Mouse (Mus musculus): ENCODE measurements at regions not wholly inside any gene's neighbourhood (a gene's known extent, or its start where the extent isn't known, plus 50 kb on each side); places are given as distances from the start of the nearest gene placed in this dataset.
A peak's percentile ranks its signal among the peaks of the same experiment; 100 is the strongest.

DNA sequence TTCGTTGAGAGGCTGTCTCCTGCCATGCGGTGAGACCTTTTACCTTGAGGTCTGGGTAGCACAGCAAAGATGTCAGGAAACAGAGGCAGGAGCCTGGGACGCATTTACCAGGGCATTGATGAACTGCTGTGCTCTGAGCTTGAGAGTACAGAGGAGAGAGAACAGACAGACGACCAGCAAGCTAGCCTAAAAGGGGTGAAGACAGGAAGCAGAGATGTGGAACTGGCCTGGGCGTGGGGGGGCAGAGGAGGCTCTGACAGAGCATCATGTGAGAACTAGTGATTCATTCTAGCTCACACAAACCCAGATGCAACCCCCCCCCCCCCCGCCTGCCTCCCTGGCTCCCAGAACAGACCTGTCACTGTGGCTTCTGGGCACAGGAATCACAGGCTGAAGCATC, 95.1 kb downstream of the Tfap2c start:
- TF ChIP-seq POLR2A (IDR thresholded peaks at IDR 0.05; ENCODE audit: low read depth, low read length), result peak; percentile 37; the same call in 1 of the 2 replicates
- TF ChIP-seq CTCF (IDR thresholded peaks at IDR 0.05; ENCODE audit: borderline replicate concordance, insufficient read depth, low read length), result no peak
- Histone ChIP-seq H3K4me3 (ENCODE audit: insufficient read depth, low read length) (no peak overlapping the region), H3K4me1 (ENCODE audit: control insufficient read depth, insufficient read depth, low read length) (peaks cover 10% of the 10 kb centered on the region), H3K27ac (ENCODE audit: insufficient read depth, low read length) (peak overlapping the region; percentile 87)

DNA sequence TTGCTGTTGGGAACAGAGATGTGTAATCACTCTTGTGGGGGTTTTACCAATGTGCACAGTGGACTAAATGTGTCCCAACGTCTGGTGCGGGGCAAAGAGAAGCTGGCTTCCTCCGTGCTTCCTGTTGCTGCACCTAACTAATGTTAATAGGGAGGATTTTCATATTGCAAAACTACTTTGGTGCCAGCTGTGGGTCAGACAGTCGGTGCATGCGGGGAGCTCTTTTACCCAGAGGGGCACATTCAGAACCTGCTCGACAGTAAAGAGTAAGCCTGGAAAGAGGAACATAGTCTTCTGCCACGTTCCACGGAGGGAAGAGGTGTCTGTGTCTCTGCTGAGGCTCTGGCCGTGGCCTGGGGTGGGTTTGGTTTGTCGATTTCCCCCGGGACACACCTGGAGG, 98.7 kb downstream of the Tfap2c start:
- peaks cover 7% of the 10 kb centered on the region for H3K4me1 ChIP-seq (ENCODE audit: control insufficient read depth, insufficient read depth, low read length)
- no peak overlapping the region for H3K4me3 ChIP-seq (ENCODE audit: insufficient read depth, low read length)
- TF ChIP-seq POLR2A (IDR thresholded peaks at IDR 0.05; ENCODE audit: low read depth, low read length), result no peak
- no peak for TF ChIP-seq CTCF (IDR thresholded peaks at IDR 0.05; ENCODE audit: borderline replicate concordance, insufficient read depth, low read length)
- no peak overlapping the region for H3K27ac ChIP-seq (ENCODE audit: insufficient read depth, low read length)

GRCm38 (mm10) chr2:172660479-172660878, 111.1 kb downstream of the Tfap2c start:
- Histone ChIP-seq H3K4me1 (ENCODE audit: control insufficient read depth, insufficient read depth, low read length) (0 out of 2 replicates have a peak, but pooled peaks cover 3% of the 10 kb centered on the region), H3K4me3 (ENCODE audit: insufficient read depth, low read length) (no peak overlapping the region), H3K27ac (ENCODE audit: insufficient read depth, low read length) (no peak overlapping the region)
- TF ChIP-seq CTCF (IDR thresholded peaks at IDR 0.05; ENCODE audit: borderline replicate concordance, insufficient read depth, low read length) (no peak), POLR2A (IDR thresholded peaks at IDR 0.05; ENCODE audit: low read depth, low read length) (no peak)

DNA sequence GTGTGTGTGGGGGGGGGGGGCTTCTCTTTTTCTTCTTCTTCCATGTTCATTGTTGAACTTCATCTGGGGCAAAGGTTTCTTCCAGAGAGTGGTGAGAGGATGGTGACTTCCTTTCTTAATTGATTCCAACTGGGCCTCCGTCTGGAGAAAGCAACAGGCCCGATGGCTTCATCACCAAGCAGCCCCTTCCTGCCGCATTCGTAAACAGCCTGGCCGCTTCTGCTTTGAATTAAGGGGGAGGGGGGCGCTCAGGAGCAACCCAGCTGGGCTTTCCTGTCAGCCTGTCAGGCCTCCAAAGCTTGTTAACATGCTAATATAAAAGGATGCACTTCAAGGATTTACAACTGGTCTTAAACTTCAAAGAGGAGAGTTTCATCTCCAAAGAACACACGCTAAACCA, 111.5 kb downstream of the Tfap2c start:
- Histone ChIP-seq H3K4me1 (ENCODE audit: control insufficient read depth, insufficient read depth, low read length) (0 out of 2 replicates have a peak, but pooled peaks cover 3% of the 10 kb centered on the region), H3K4me3 (ENCODE audit: insufficient read depth, low read length) (no peak overlapping the region), H3K27ac (ENCODE audit: insufficient read depth, low read length) (no peak overlapping the region)
- TF ChIP-seq POLR2A (IDR thresholded peaks at IDR 0.05; ENCODE audit: low read depth, low read length), result no peak
- no peak for TF ChIP-seq CTCF (IDR thresholded peaks at IDR 0.05; ENCODE audit: borderline replicate concordance, insufficient read depth, low read length)

DNA sequence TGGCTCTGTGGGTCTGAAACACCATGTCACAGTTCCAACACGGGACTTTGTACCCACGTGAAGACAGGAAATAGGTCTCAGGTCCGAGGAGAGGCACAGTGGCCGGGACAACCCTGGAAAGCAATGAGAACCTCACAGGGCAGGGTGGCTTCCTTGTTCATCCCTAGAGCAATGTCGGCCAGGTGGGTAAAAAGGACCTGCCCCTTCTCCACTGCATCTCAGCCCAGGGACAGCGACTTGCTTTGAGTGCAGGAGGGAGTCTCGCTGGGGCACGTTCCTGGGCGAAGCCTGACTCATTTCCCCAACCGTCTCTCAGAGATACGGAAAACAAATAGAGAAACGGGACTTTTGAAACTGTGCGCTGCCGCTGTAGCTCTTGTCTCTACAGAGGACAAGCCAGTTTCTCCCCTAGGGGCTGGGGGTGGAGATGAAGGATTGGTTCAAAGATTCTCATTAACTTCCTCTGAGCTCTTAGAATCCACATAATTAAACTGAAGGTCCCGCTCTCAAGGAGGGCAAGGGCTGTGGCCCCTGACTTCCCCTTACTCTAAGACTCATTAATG, 112.1 kb downstream of the Tfap2c start:
- TF ChIP-seq POLR2A (IDR thresholded peaks at IDR 0.05; ENCODE audit: low read depth, low read length) (no peak), CTCF (IDR thresholded peaks at IDR 0.05; ENCODE audit: borderline replicate concordance, insufficient read depth, low read length) (no peak)
- 0 out of 2 replicates have a peak, but pooled peaks cover 3% of the 10 kb centered on the region for H3K4me1 ChIP-seq (ENCODE audit: control insufficient read depth, insufficient read depth, low read length)
- no peak overlapping the region for H3K4me3 ChIP-seq (ENCODE audit: insufficient read depth, low read length)
- H3K27ac ChIP-seq (ENCODE audit: insufficient read depth, low read length), result no peak overlapping the region

DNA sequence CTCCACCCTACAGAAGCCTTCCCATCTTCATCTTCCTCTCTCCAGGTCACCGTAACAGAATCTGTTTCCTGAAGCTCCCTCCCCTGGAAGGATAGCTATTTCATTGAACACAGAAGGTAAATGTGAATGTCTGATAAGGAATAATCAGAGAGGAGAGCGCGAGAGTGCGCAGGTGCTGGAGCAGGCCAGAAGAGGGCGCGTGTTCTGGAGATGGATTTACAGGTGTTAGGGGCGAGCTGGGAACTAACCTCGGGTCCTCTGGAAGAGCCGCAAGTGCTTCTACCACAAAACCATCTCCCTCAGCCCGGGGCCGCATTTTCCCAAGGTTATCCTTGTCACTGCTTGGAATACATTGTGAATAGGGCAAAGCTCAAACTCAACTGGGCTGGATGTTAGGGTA, 112.8 kb downstream of the Tfap2c start:
- no peak overlapping the region for H3K27ac ChIP-seq (ENCODE audit: insufficient read depth, low read length)
- 0 out of 2 replicates have a peak, but pooled peaks cover 3% of the 10 kb centered on the region for H3K4me1 ChIP-seq (ENCODE audit: control insufficient read depth, insufficient read depth, low read length)
- TF ChIP-seq CTCF (IDR thresholded peaks at IDR 0.05; ENCODE audit: borderline replicate concordance, insufficient read depth, low read length) (peak; percentile 8; the same call in 1 of the 2 replicates), POLR2A (IDR thresholded peaks at IDR 0.05; ENCODE audit: low read depth, low read length) (no peak)
- no peak overlapping the region for H3K4me3 ChIP-seq (ENCODE audit: insufficient read depth, low read length)

- Histone ChIP-seq H3K27ac (ENCODE audit: insufficient read depth, low read length) (no peak overlapping the region), H3K4me3 (ENCODE audit: insufficient read depth, low read length) (no peak overlapping the region), H3K4me1 (ENCODE audit: control insufficient read depth, insufficient read depth, low read length) (0 out of 2 replicates have a peak, but pooled peaks cover 3% of the 10 kb centered on the region)
- TF ChIP-seq CTCF (IDR thresholded peaks at IDR 0.05; ENCODE audit: borderline replicate concordance, insufficient read depth, low read length), result no peak
These were observed 114.3 kb downstream of the Tfap2c start for GRCm38 (mm10) chr2:172663681-172664080.

- Histone ChIP-seq H3K4me3 (ENCODE audit: insufficient read depth, low read length) (no peak overlapping the region), H3K4me1 (ENCODE audit: control insufficient read depth, insufficient read depth, low read length) (no peaks in the 10 kb centered on the region), H3K27ac (ENCODE audit: insufficient read depth, low read length) (no peak overlapping the region)
- TF ChIP-seq CTCF (IDR thresholded peaks at IDR 0.05; ENCODE audit: borderline replicate concordance, insufficient read depth, low read length) (no peak), POLR2A (IDR thresholded peaks at IDR 0.05; ENCODE audit: low read depth, low read length) (no peak)
These were observed 123.7 kb downstream of the Tfap2c start for GRCm38 (mm10) chr2:172673081-172673480.

DNA sequence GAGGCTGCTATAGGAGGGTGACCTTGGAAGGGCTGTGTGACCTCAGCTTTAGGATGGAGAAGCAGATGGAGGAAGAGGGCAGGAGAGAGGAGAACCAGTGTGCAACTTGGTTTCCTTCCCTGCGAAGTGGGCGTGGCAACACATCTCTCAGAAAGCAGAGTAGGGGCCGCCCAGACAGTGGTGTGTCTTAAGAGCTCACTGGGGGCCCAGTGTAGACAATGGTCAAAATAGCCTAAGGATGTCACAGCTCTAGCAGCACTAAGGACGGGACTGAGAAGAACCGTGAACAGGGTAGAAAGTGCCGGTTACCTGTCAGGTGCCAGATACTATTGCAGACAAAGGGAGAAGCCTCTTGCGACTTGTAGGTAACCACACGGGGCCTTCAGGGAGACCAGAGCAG, 125.2 kb downstream of the Tfap2c start:
- H3K27ac ChIP-seq (ENCODE audit: insufficient read depth, low read length), result no peak overlapping the region
- no peaks in the 10 kb centered on the region for H3K4me1 ChIP-seq (ENCODE audit: control insufficient read depth, insufficient read depth, low read length)
- no peak overlapping the region for H3K4me3 ChIP-seq (ENCODE audit: insufficient read depth, low read length)
- TF ChIP-seq CTCF (IDR thresholded peaks at IDR 0.05; ENCODE audit: borderline replicate concordance, insufficient read depth, low read length) (no peak), POLR2A (IDR thresholded peaks at IDR 0.05; ENCODE audit: low read depth, low read length) (no peak)

- no peak overlapping the region for H3K4me3 ChIP-seq (ENCODE audit: insufficient read depth, low read length)
- no peak for TF ChIP-seq POLR2A (IDR thresholded peaks at IDR 0.05; ENCODE audit: low read depth, low read length)
- TF ChIP-seq CTCF (IDR thresholded peaks at IDR 0.05; ENCODE audit: borderline replicate concordance, insufficient read depth, low read length), result no peak
- no peaks in the 10 kb centered on the region for H3K4me1 ChIP-seq (ENCODE audit: control insufficient read depth, insufficient read depth, low read length)
- H3K27ac ChIP-seq (ENCODE audit: insufficient read depth, low read length), result no peak overlapping the region
These were observed 125.7 kb downstream of the Tfap2c start for GRCm38 (mm10) chr2:172675081-172675480.
